Mouse (Mus musculus) intestine, embryonic 16.5 days (tissue): Measurements from ENCODE around the gene E330034G19Rik. TPM values are rescaled to one million over a fixed set of nuclear protein-coding genes. Genes with fewer than 3 reads are reported as not detected.
"Not testable (repeated sequence)": the region's sequence is repeated elsewhere in the genome, so short reads cannot be mapped to it uniquely, and the experiment has no call there.

Experiments used
- ATAC-seq: fragments of 200-750 bp; cut with Nextera tagmentation; 2 replicates; pipeline ENCODE4 v1.8.0; 2017; ENCODE audit warnings: moderate TSS enrichment, moderate library complexity
- H3K27ac ChIP-seq: fragments of 300-500 bp; sonication (generic); 2 replicates; pipeline ENCODE4 v1.5.1; 2014; ENCODE audit warnings: mild to moderate bottlenecking, low read length
- H3K27me3 ChIP-seq: fragments of 300-500 bp; sonication (generic); replicated peaks from 2 replicates; pipeline ENCODE4 v1.6.1; 2014; ENCODE audit warnings: low read length, control low read depth, mixed read lengths; ENCODE audit not compliant: control insufficient read depth, insufficient read depth
- H3K36me3 ChIP-seq: fragments of 300-500 bp; sonication (generic); 2 replicates; pipeline ENCODE4 v1.6.1; 2014; ENCODE audit warnings: low read length, control low read depth; ENCODE audit not compliant: control insufficient read depth, insufficient read depth
- H3K4me1 ChIP-seq: fragments of 300-500 bp; sonication (generic); 2 replicates; pipeline ENCODE4 v1.6.1; 2014; ENCODE audit warnings: low read length, control low read depth, mixed read lengths; ENCODE audit not compliant: control insufficient read depth, insufficient read depth
- H3K4me2 ChIP-seq: fragments of 300-500 bp; sonication (generic); 2 replicates; pipeline ENCODE4 v1.6.1; 2014; ENCODE audit warnings: low read depth, low read length, control low read depth
- H3K4me3 ChIP-seq: fragments of 300-500 bp; sonication (generic); 2 replicates; pipeline ENCODE4 v1.5.1; 2014; ENCODE audit warnings: mild to moderate bottlenecking, low read length
- H3K9ac ChIP-seq: fragments of 300-500 bp; sonication (generic); 2 replicates; pipeline ENCODE4 v1.6.1; 2014; ENCODE audit warnings: low read depth, low read length
- H3K9me3 ChIP-seq: fragments of 300-500 bp; sonication (generic); 2 replicates; pipeline ENCODE4 v1.6.1; 2016; ENCODE audit warnings: low read length, control low read depth; ENCODE audit not compliant: control insufficient read depth
- WGBS: fragments of 180-500 bp; shearing (Covaris S2); extraction: QIAGEN DNeasy Blood & Tissue Kit; methylation state at CpG from one replicate; pipeline ENCODE4 v1.1.7; 2014; 5-methylcytosine and 5-hydroxymethylcytosine counted together
- polyA plus RNA-seq: library from polyadenylated mRNA; unstranded; fragments of >200 nt; fragmentation: Nextera tagmentation; extraction: Ambion mirVana; gene quantifications from 2 replicates; pipeline ENCODE4 v1.2.1, GENCODE M21; 2015

E330034G19Rik gene
- polyA plus RNA-seq, 1 experiment from 2014 or later: not detected

- Histone ChIP-seq H3K4me3 (no peak overlapping the region), H3K4me2 (no peak overlapping the region), H3K27me3 (no peaks in the 10 kb centered on the region), H3K36me3 (no peaks in the 10 kb centered on the region), H3K9me3 (no peaks in the 10 kb centered on the region), H3K27ac (no peak overlapping the region), H3K9ac (no peak overlapping the region), H3K4me1 (no peaks in the 10 kb centered on the region)
- 69% methylated on average over 6 of the region's 6 CpGs for WGBS
- ATAC-seq: no peak
Observed at GRCm38 (mm10) chr14:24306667-24307066, 13.7 kb downstream of the E330034G19Rik start.

GRCm38 (mm10) chr14:24307146-24307545, 14.1 kb downstream of the E330034G19Rik start:
- H3K4me1 ChIP-seq: no peaks in the 10 kb centered on the region
- no peak overlapping the region for H3K4me2 ChIP-seq
- H3K36me3 ChIP-seq: no peaks in the 10 kb centered on the region
- H3K9ac ChIP-seq: no peak overlapping the region
- 46% methylated on average over 1 of the region's 1 CpGs for WGBS
- H3K4me3 ChIP-seq: no peak overlapping the region
- H3K27me3 ChIP-seq: no peaks in the 10 kb centered on the region
- H3K27ac ChIP-seq: no peak overlapping the region
- H3K9me3 ChIP-seq: no peaks in the 10 kb centered on the region
- ATAC-seq: no peak

GRCm38 (mm10) chr14:24311110-24311509, 18.1 kb downstream of the E330034G19Rik start:
- H3K27ac ChIP-seq: no peak overlapping the region
- no peak for ATAC-seq
- H3K4me2 ChIP-seq: no peak overlapping the region
- no peaks in the 10 kb centered on the region for H3K9me3 ChIP-seq
- H3K27me3 ChIP-seq: no peaks in the 10 kb centered on the region
- no peaks in the 10 kb centered on the region for H3K36me3 ChIP-seq
- WGBS: 44% methylated on average over 3 of the region's 3 CpGs
- H3K4me1 ChIP-seq: no peaks in the 10 kb centered on the region
- H3K9ac ChIP-seq: no peak overlapping the region
- no peak overlapping the region for H3K4me3 ChIP-seq

- H3K36me3 ChIP-seq, H3K27me3 ChIP-seq, H3K4me2 ChIP-seq, H3K27ac ChIP-seq, H3K9ac ChIP-seq, ATAC-seq, H3K4me3 ChIP-seq, H3K9me3 ChIP-seq, H3K4me1 ChIP-seq: not testable (repeated sequence)
- 78% methylated on average over 3 of the region's 3 CpGs for WGBS
Observed at GRCm38 (mm10) chr14:24347007-24347406, 54.0 kb downstream of the E330034G19Rik start.

- H3K4me2 ChIP-seq: no peak overlapping the region
- no peak overlapping the region for H3K27ac ChIP-seq
- no peaks in the 10 kb centered on the region for H3K27me3 ChIP-seq
- no peak for ATAC-seq
- H3K9ac ChIP-seq: no peak overlapping the region
- H3K9me3 ChIP-seq: no peaks in the 10 kb centered on the region
- no peaks in the 10 kb centered on the region for H3K4me1 ChIP-seq
- WGBS: 67% methylated on average over 22 of the region's 22 CpGs
- H3K36me3 ChIP-seq: no peaks in the 10 kb centered on the region
- no peak overlapping the region for H3K4me3 ChIP-seq
Observed at GRCm38 (mm10) chr14:24358295-24358951, 65.4 kb downstream of the E330034G19Rik start.

Other genes with a start within 250 kb of the E330034G19Rik start
- gene Dlg5, start 47.3 kb upstream of the E330034G19Rik start, polyA plus RNA-seq: 7.4 and 7.8 TPM in 2 replicates
- 14.2 and 15.3 TPM in 2 replicates for gene Polr3a, start 193.8 kb downstream of the E330034G19Rik start, polyA plus RNA-seq
- gene Rps24, start 193.9 kb downstream of the E330034G19Rik start, polyA plus RNA-seq: 685 and 745 TPM in 2 replicates